Comparison of ENCODE assay signal across 9 mouse cellular contexts in the genomic region with DNA sequence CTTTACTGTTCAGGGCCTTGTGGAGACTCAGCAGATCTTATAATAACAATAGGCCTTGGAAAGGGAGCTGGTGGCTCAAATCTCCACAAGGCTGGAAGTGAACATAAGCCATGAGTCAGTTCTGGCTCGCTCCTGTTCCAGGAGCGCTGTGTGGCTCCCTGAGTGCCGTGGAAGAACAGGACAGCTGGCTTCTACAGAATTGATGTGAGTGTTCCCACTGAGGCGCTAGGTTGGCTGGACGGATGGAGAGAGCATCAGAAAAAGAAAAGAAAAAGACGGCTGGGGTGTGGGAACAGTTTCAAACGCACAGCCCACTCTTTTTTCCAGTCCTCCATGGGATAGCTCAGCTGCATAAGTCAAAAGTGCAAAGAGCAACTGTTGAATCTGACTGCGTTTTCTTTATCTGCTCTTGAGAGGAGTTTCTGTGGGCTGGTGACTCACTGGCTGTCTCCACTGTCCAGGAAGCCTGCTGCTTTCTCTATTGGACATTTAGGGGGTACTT. TPM values are rescaled to one million over a fixed set of nuclear protein-coding genes. Genes with fewer than 3 reads are reported as not detected.
A peak's percentile ranks its signal among the peaks of the same experiment; 100 is the strongest.
DNase-seq lines count a peak whose midpoint lies in the region; ATAC-seq and TF ChIP-seq lines count a peak whose summit lies in the region.
"Had no signal": no experiment of that assay in that cellular context is flagged by ENCODE, and none has a peak within 500 bp of the region (broad histone marks: within the 10 kb centered on the region; RNA-seq: fewer than 3 reads in every experiment).

No protein-coding gene starts in this region.

- H3K9me3 ChIP-seq in kidney, postnatal 0 days (replicated peaks; ENCODE audit: low read length): no peaks in the 10 kb centered on the region
- H3K9me3 ChIP-seq in forebrain, embryonic 10.5 days: no peaks in the 10 kb centered on the region

- no peaks in the 10 kb centered on the region for H3K27me3 ChIP-seq in kidney, postnatal 0 days (ENCODE audit: insufficient read depth, low read length)
- no peaks in the 10 kb centered on the region for H3K27me3 ChIP-seq in forebrain, embryonic 10.5 days (ENCODE audit: poor library complexity, severe bottlenecking)

- 0 out of 2 replicates have a peak, but pooled peaks cover 7% of the 10 kb centered on the region for H3K4me1 ChIP-seq in kidney, postnatal 0 days (replicated peaks; ENCODE audit: insufficient read depth, low read length)
- H3K4me1 ChIP-seq in forebrain, embryonic 10.5 days: peaks cover 26% of the 10 kb centered on the region

- peak; percentile 57 for DNase-seq in kidney, postnatal 0 days (ENCODE audit: low spot score)
- DNase-seq in kidney, postnatal 36 days: no peak
- DNase-seq in NIH3T3 (ENCODE audit: low read depth): peak; percentile 66
- peak; percentile 24 to 33 for DNase-seq in gastrocnemius, postnatal 36 days
- DNase-seq in heart, postnatal 4 days: peak; percentile 45
- DNase-seq in forebrain, embryonic 10.5 days (ENCODE audit: extremely low spot score, low spot score): no peak
- DNase-seq in left cerebral cortex, postnatal 10 days (ENCODE audit: extremely low spot score in 1 of 2, low spot score in 2 of 2): no peak
- no peak for DNase-seq in cerebellum, adult 11-12 months
- DNase-seq: thymus, postnatal 25 days had no signal

- ATAC-seq in kidney, postnatal 0 days (replicated peaks; ENCODE audit: low FRiP score, low read depth): no peak

- no peaks in the 10 kb centered on the region for H3K36me3 ChIP-seq in kidney, postnatal 0 days (ENCODE audit: insufficient read depth, low read length)
- peaks cover 14% of the 10 kb centered on the region for H3K36me3 ChIP-seq in forebrain, embryonic 10.5 days (replicated peaks)

- WGBS in kidney, postnatal 0 days: 57% methylated on average over 8 of the region's 8 CpGs
- WGBS in forebrain, embryonic 10.5 days: 79% methylated on average over 8 of the region's 8 CpGs

- H3K27ac ChIP-seq in kidney, postnatal 0 days: peak overlapping the region; percentile 60; the same call in 1 of the 2 replicates
- no peak overlapping the region for H3K27ac ChIP-seq in forebrain, embryonic 10.5 days

- TF ChIP-seq CTCF in kidney, postnatal 0 days (IDR thresholded peaks at IDR 0.05; ENCODE audit: low read depth): no peak

- no peak overlapping the region for H3K4me3 ChIP-seq in kidney, postnatal 0 days (replicated peaks; ENCODE audit: low read depth, low read length)
- H3K4me3 ChIP-seq in forebrain, embryonic 10.5 days: no peak overlapping the region

- no peak overlapping the region for H3K4me2 ChIP-seq in kidney, postnatal 0 days (ENCODE audit: low read length)

- intact Hi-C loops in gastrocnemius, postnatal 36 days (cut with DNase I): no loop called here
- intact Hi-C loops in left cerebral cortex, postnatal 10 days (cut with DNase I): no loop called here

- H3K9ac ChIP-seq in kidney, postnatal 0 days (ENCODE audit: low read depth, low read length): no peak overlapping the region

RNA-seq across cellular contexts. Expression of a gene that starts 22.9 kb away (rescaled TPM):
- polyA plus RNA-seq in kidney, postnatal 0 days (2015; fragmentation: Nextera tagmentation; extraction: Ambion mirVana): 4.4 and 4.6 TPM in 2 replicates
- 10 to 100 TPM in 1 of 2 experiments, 1 to 10 TPM in 1; 9.1 to 10.8 TPM for total RNA-seq in gastrocnemius, postnatal 36 days (2021)
- total RNA-seq in heart, postnatal 4 days (2021): 10 to 100 TPM; 25.5 to 26.0 TPM
- 3.3 TPM in 2 replicates for polyA plus RNA-seq in forebrain, embryonic 10.5 days (2016; fragmentation: Nextera tagmentation; extraction: Ambion mirVana)
- total RNA-seq in left cerebral cortex, postnatal 10 days (2021): 1 to 10 TPM; 2.8 to 3.2 TPM

Comparison
In these comparisons a context has a peak if more than half of its experiments do, and no peak if none do; other contexts are left out.
1. DNase-seq: peak in kidney, postnatal 0 days (single experiment), NIH3T3 (single experiment), gastrocnemius, postnatal 36 days (2 of 2) and heart, postnatal 4 days (single experiment); none in kidney, postnatal 36 days (0 of 2), forebrain, embryonic 10.5 days (single experiment), left cerebral cortex, postnatal 10 days (0 of 2) and cerebellum, adult 11-12 months (single experiment).